Mouse (Mus musculus): ENCODE measurements around the gene Mfge8. TPM values are rescaled to one million over a fixed set of nuclear protein-coding genes. Genes with fewer than 3 reads are reported as not detected.

Mfge8 gene
- total and polyA plus RNA-seq, 2 experiments from 2014 or later: 250 to 285 TPM

DNA sequence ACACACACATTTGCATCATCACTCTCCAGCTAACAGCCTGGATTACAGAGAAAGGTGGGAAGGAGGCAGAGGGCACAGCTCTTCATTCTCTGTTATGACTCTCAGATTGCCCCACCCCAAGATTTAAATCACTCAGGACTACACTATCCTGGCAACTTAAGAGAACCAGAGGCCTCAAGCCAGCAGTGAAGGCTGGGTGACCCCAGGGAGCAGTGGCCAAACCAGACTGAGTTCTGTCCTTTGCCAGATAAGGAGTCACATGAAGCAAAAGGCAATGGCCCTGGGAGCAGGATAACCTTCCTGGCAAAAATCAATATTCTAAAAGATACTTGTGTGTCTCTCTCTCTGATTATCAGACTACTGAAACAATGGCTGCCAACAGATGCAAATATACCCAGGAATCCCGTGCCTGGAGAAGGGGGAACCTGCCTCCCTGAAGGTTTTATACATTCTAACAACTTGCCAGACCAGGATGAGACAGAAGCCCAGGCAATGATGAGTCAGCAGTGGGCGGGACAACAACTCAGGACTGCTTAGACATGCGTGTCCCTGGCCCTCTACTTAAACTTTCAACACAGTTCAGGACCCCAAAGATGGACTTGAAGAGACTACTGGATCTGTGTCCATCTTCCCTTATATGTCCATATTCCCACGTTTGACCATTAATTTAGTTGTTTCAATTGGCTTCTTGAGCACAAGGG, 8.8 kb downstream of the Mfge8 start:
- Histone ChIP-seq H3K27ac (ENCODE audit: low read depth) (no peak overlapping the region), H3K9ac (replicated peaks; ENCODE audit: low read depth, low read length) (no peak overlapping the region), H3K4me3 (ENCODE audit: low read depth, low read length) (no peak overlapping the region), H3K4me2 (ENCODE audit: low read depth, low read length) (no peak overlapping the region), H3K9me3 (replicated peaks; ENCODE audit: control insufficient read depth, low read length) (no peaks in the 10 kb centered on the region), H3K27me3 (ENCODE audit: control insufficient read depth, insufficient read depth, low read length) (no peaks in the 10 kb centered on the region), H3K36me3 (replicated peaks; ENCODE audit: control insufficient read depth, insufficient read depth, low read length) (peaks cover 89% of the 10 kb centered on the region), H3K4me1 (ENCODE audit: control insufficient read depth, insufficient read depth) (no peaks in the 10 kb centered on the region)
- ATAC-seq (ENCODE audit: insufficient read depth, low read depth) (no peak), DNase-seq (ENCODE audit: low spot score) (no peak)
- 52% methylated on average over 4 of the region's 4 CpGs for WGBS
- no peak for TF ChIP-seq EP300 (IDR thresholded peaks at IDR 0.05; ENCODE audit: low read depth)
- TF ChIP-seq CTCF (IDR thresholded peaks at IDR 0.05; ENCODE audit: low read depth): no peak

- ATAC-seq (ENCODE audit: insufficient read depth, low read depth) (no peak), DNase-seq (ENCODE audit: low spot score) (no peak)
- Histone ChIP-seq H3K9ac (replicated peaks; ENCODE audit: low read depth, low read length) (no peak overlapping the region), H3K4me2 (ENCODE audit: low read depth, low read length) (no peak overlapping the region), H3K36me3 (replicated peaks; ENCODE audit: control insufficient read depth, insufficient read depth, low read length) (peaks cover 90% of the 10 kb centered on the region), H3K9me3 (replicated peaks; ENCODE audit: control insufficient read depth, low read length) (no peaks in the 10 kb centered on the region), H3K4me1 (ENCODE audit: control insufficient read depth, insufficient read depth) (no peaks in the 10 kb centered on the region), H3K27ac (ENCODE audit: low read depth) (no peak overlapping the region), H3K27me3 (ENCODE audit: control insufficient read depth, insufficient read depth, low read length) (no peaks in the 10 kb centered on the region), H3K4me3 (ENCODE audit: low read depth, low read length) (no peak overlapping the region)
- TF ChIP-seq EP300 (IDR thresholded peaks at IDR 0.05; ENCODE audit: low read depth): no peak
- TF ChIP-seq CTCF (IDR thresholded peaks at IDR 0.05; ENCODE audit: low read depth): no peak
- WGBS: 73% methylated on average over 6 of the region's 6 CpGs
Measured at GRCm38 (mm10) chr7:79139328-79139824, 9.5 kb downstream of the Mfge8 start.

DNA sequence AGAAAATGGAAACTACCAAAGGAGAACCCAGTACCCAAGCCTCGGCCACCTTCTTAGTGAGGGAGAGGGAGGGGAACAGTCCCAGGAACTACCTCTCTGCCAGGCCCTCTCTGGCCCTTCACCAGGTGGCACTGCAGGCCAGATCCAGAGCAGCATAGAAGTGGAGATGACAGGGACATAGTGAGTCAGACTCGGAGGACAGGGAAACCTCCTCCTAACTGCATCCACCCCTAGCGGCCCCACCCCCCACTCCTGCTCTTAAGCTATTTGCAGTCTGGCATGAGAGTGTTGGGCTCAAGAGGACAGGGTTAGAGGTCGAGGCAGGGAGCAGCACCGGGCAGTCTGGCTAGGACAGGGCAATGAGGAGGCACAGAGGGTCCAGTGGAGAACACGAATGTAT, 15.5 kb downstream of the Mfge8 start:
- peak; percentile 52 for TF ChIP-seq CTCF (IDR thresholded peaks at IDR 0.05; ENCODE audit: low read depth)
- no peak for TF ChIP-seq EP300 (IDR thresholded peaks at IDR 0.05; ENCODE audit: low read depth)
- DNase-seq (ENCODE audit: low spot score) (peak; percentile 28), ATAC-seq (ENCODE audit: insufficient read depth, low read depth) (peak; percentile 51; the same call in 1 of the 2 replicates)
- peaks cover 7% of the 10 kb centered on the region; the same call in 1 of the 2 replicates for H3K27me3 ChIP-seq (ENCODE audit: control insufficient read depth, insufficient read depth, low read length)
- H3K9me3 ChIP-seq (replicated peaks; ENCODE audit: control insufficient read depth, low read length): no peaks in the 10 kb centered on the region
- H3K9ac ChIP-seq (replicated peaks; ENCODE audit: low read depth, low read length): no peak overlapping the region
- H3K4me1 ChIP-seq (ENCODE audit: control insufficient read depth, insufficient read depth): peaks cover 18% of the 10 kb centered on the region
- 28% methylated on average over 6 of the region's 6 CpGs for WGBS
- no peak overlapping the region for H3K4me3 ChIP-seq (ENCODE audit: low read depth, low read length)
- H3K4me2 ChIP-seq (ENCODE audit: low read depth, low read length): no peak overlapping the region
- H3K36me3 ChIP-seq (replicated peaks; ENCODE audit: control insufficient read depth, insufficient read depth, low read length): peaks cover 52% of the 10 kb centered on the region
- H3K27ac ChIP-seq (ENCODE audit: low read depth): no peak overlapping the region

DNA sequence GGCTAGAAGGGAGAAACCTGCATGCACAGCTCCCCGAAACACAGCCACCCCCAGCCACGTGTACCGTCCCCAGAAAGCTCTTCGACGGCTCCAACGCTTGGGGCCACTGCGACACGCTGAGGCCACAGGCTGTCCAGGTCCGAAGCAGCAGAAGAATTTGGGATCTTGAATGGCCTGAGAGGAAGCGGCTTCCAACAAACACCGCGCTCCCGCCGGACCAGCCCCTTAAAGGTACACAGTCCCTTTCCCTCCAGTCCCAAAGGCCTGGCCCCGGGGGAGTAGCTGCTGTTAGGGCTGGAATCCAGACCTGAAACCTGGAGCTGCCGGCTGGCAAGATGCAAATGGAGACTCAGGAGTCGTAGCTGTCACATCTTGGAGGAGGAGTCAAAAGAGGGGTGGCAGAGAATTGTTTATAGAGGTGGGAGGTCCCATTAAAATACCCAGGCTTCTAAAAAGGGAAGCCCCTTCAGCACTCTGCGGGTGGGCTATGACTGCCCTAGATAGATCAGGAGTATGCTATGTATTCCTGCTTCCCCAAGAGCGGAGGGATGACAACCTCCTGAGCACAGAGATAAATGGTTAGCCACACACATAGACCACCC, 17.9 kb downstream of the Mfge8 start, which contains the start of gene Hapln3:
Gene Hapln3 (minus strand): TSS at position 176 of the 602 bp plus-strand sequence.
- WGBS: 4% methylated on average over 19 of the region's 19 CpGs
- no peak; the same call in 1 of the 2 replicates for ATAC-seq (ENCODE audit: insufficient read depth, low read depth)
- H3K4me1 ChIP-seq (ENCODE audit: control insufficient read depth, insufficient read depth): peaks cover 18% of the 10 kb centered on the region
- peaks cover 28% of the 10 kb centered on the region for H3K36me3 ChIP-seq (replicated peaks; ENCODE audit: control insufficient read depth, insufficient read depth, low read length)
- peak within 1 kb of the TSS; percentile 7; the same call in 1 of the 2 replicates for H3K4me3 ChIP-seq (ENCODE audit: low read depth, low read length)
- no peak for DNase-seq (ENCODE audit: low spot score)
- no peak within 1 kb of the TSS for H3K9ac ChIP-seq (replicated peaks; ENCODE audit: low read depth, low read length)
- no peaks in the 10 kb centered on the region for H3K9me3 ChIP-seq (replicated peaks; ENCODE audit: control insufficient read depth, low read length)
- no peak within 1 kb of the TSS for H3K27ac ChIP-seq (ENCODE audit: low read depth)
- H3K27me3 ChIP-seq (ENCODE audit: control insufficient read depth, insufficient read depth, low read length): peaks cover 7% of the 10 kb centered on the region; the same call in 1 of the 2 replicates
- TF ChIP-seq CTCF (IDR thresholded peaks at IDR 0.05; ENCODE audit: low read depth): no peak
- no peak for TF ChIP-seq EP300 (IDR thresholded peaks at IDR 0.05; ENCODE audit: low read depth)
- peak within 1 kb of the TSS; percentile 47 for H3K4me2 ChIP-seq (ENCODE audit: low read depth, low read length)

DNA sequence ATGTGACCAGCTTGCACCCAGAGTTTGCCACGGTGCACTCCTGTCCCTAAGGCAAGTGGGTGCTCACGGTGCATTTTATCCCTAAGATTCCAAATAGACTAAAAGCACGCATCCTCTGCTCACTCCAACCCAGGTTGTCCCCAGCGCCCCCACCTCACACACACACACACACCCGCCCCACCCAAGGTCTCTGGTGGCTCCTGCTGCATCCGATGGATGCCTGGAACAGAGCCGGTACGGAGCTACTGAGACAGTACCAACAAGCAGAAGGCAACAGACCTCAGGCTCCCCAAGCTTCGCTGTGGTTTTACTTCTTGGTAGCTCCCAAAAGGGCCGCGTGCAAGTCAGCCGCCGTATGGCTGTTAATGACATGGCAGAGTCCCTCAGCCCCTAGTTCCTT, 18.5 kb downstream of the Mfge8 start:
- WGBS: 16% methylated on average over 13 of the region's 13 CpGs
- no peak overlapping the region for H3K27ac ChIP-seq (ENCODE audit: low read depth)
- ATAC-seq (ENCODE audit: insufficient read depth, low read depth) (no peak), DNase-seq (ENCODE audit: low spot score) (no peak)
- peak overlapping the region; percentile 47 for H3K4me2 ChIP-seq (ENCODE audit: low read depth, low read length)
- H3K9ac ChIP-seq (replicated peaks; ENCODE audit: low read depth, low read length): no peak overlapping the region
- no peak for TF ChIP-seq CTCF (IDR thresholded peaks at IDR 0.05; ENCODE audit: low read depth)
- TF ChIP-seq EP300 (IDR thresholded peaks at IDR 0.05; ENCODE audit: low read depth): no peak
- peaks cover 22% of the 10 kb centered on the region for H3K36me3 ChIP-seq (replicated peaks; ENCODE audit: control insufficient read depth, insufficient read depth, low read length)
- peak overlapping the region; percentile 7; the same call in 1 of the 2 replicates for H3K4me3 ChIP-seq (ENCODE audit: low read depth, low read length)
- peaks cover 7% of the 10 kb centered on the region; the same call in 1 of the 2 replicates for H3K27me3 ChIP-seq (ENCODE audit: control insufficient read depth, insufficient read depth, low read length)
- peaks cover 18% of the 10 kb centered on the region for H3K4me1 ChIP-seq (ENCODE audit: control insufficient read depth, insufficient read depth)
- no peaks in the 10 kb centered on the region for H3K9me3 ChIP-seq (replicated peaks; ENCODE audit: control insufficient read depth, low read length)

Measured in heart, postnatal 0 days (tissue).